Mouse (Mus musculus) right cerebral cortex, postnatal 36 days (tissue): ENCODE data around the gene Vldlr.
A peak's percentile ranks its signal among the peaks of the same experiment; 100 is the strongest.

Experiments
- DNase-seq, 2 experiments: peaks; one replicate each; pipeline ENCODE4 v3.0.0; 2022; ENCODE audit warnings: low spot score in 2 of 2, mixed read lengths in 1 of 2

The Vldlr gene

GRCm38 (mm10) chr19:27233386-27233785 is 17.1 kb downstream of the Vldlr start:
- DNase-seq = no peak

GRCm38 (mm10) chr19:27239913-27240312 is 23.6 kb downstream of the Vldlr start:
- DNase-seq = no peak

GRCm38 (mm10) chr19:27243527-27243926 is 27.2 kb downstream of the Vldlr start:
- no peak for DNase-seq

GRCm38 (mm10) chr19:27254756-27255155 is 38.5 kb downstream of the Vldlr start:
- DNase-seq = no peak

- DNase-seq = no peak
Observed at GRCm38 (mm10) chr19:27255678-27256077, 39.4 kb downstream of the Vldlr start.

GRCm38 (mm10) chr19:27260102-27260501 is 43.8 kb downstream of the Vldlr start:
- peak; percentile 18 to 49 for DNase-seq

GRCm38 (mm10) chr19:27260621-27261278 is 44.5 kb downstream of the Vldlr start:
- no peak for DNase-seq

GRCm38 (mm10) chr19:27262141-27262540 is 45.9 kb downstream of the Vldlr start:
- no peak for DNase-seq

- peak in 1 of 2 experiments; percentile 9 for DNase-seq
Observed at GRCm38 (mm10) chr19:27273385-27273784, 57.1 kb downstream of the Vldlr start.

GRCm38 (mm10) chr19:27274382-27274781 is 58.1 kb downstream of the Vldlr start:
- no peak for DNase-seq

- DNase-seq = no peak
Observed at GRCm38 (mm10) chr19:27279174-27279573, 62.9 kb downstream of the Vldlr start.
